Mouse (Mus musculus) kidney, postnatal 0 days (tissue): ENCODE measurements at regions not wholly inside any gene's neighbourhood (a gene's known extent, or its start where the extent isn't known, plus 50 kb on each side); places are given as distances from the start of the nearest gene placed in this dataset.

Experiments
- ATAC-seq: fragments of 200-750 bp; cut with Nextera tagmentation; replicated peaks from 2 replicates; pipeline ENCODE4 v1.8.0; 2017; ENCODE audit warnings: low read depth, moderate number of reproducible peaks, moderate TSS enrichment, moderate library complexity; ENCODE audit not compliant: low FRiP score
- DNase-seq: peaks from one replicate; pipeline ENCODE4 v3.0.0-alpha.2; 2016; ENCODE audit warnings: low spot score
- H3K27ac ChIP-seq: fragments of 300-500 bp; sonication (generic); 2 replicates; pipeline ENCODE4 v1.5.1; 2014; ENCODE audit warnings: mild to moderate bottlenecking
- H3K27me3 ChIP-seq: fragments of 300-500 bp; sonication (generic); 2 replicates; pipeline ENCODE4 v1.6.1; 2014; ENCODE audit warnings: low read length, mixed read lengths; ENCODE audit not compliant: insufficient read depth
- H3K36me3 ChIP-seq: fragments of 300-500 bp; sonication (generic); 2 replicates; pipeline ENCODE4 v1.6.1; 2014; ENCODE audit warnings: low read length, mixed read lengths; ENCODE audit not compliant: insufficient read depth
- H3K4me1 ChIP-seq: fragments of 300-500 bp; sonication (generic); replicated peaks from 2 replicates; pipeline ENCODE4 v1.6.1; 2014; ENCODE audit warnings: antibody characterized with exemption, low read length, mixed read lengths; ENCODE audit not compliant: insufficient read depth
- H3K4me2 ChIP-seq: fragments of 300-500 bp; sonication (generic); 2 replicates; pipeline ENCODE4 v1.6.1; 2014; ENCODE audit warnings: mild to moderate bottlenecking, low read length, moderate library complexity, mixed read lengths
- H3K4me3 ChIP-seq: fragments of 300-500 bp; sonication (generic); replicated peaks from 2 replicates; pipeline ENCODE4 v1.5.1; 2014; ENCODE audit warnings: low read depth, low read length
- H3K9ac ChIP-seq: fragments of 300-500 bp; sonication (generic); 2 replicates; pipeline ENCODE4 v1.6.1; 2014; ENCODE audit warnings: low read depth, low read length
- H3K9me3 ChIP-seq: fragments of 300-500 bp; sonication (generic); replicated peaks from 2 replicates; pipeline ENCODE4 v1.6.1; 2016; ENCODE audit warnings: low read length, inconsistent platforms, mixed read lengths
- CTCF ChIP-seq: IDR thresholded peaks from 2 replicates; pipeline ENCODE4 v1.5.1; 2016; ENCODE audit warnings: antibody characterized with exemption, low read depth, mild to moderate bottlenecking, moderate library complexity
- WGBS: fragments of 180-500 bp; shearing (Covaris S2); extraction: QIAGEN DNeasy Blood & Tissue Kit; methylation state at CpG from one replicate; pipeline ENCODE4 v1.1.7; 2014; 5-methylcytosine and 5-hydroxymethylcytosine counted together

DNA sequence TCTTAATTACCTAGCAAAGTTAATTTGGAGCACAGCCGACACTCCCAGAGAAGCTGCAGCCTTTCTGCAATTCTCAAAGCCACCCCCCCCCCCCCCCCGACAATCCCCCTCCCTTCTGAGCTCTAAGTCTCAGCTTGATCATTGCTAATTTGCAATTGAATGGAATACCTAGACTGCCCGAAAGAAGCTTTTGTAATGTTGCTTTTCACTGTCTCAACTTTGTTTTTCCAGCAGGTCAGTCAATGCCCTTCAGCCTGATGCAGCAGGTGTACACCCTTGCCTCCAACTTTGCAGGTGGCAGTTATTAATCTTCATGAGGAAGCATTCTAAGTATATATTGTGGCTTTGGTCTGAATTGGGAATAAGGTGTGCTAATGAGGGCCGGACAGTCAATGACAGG, 1006.6 kb upstream of the Gm8797 start:
- no peak for TF ChIP-seq CTCF
- H3K27me3 ChIP-seq: no peaks in the 10 kb centered on the region
- no peaks in the 10 kb centered on the region for H3K9me3 ChIP-seq
- H3K4me2 ChIP-seq: no peak overlapping the region
- H3K4me1 ChIP-seq: no peaks in the 10 kb centered on the region
- DNase-seq: no peak
- WGBS: 90% methylated on average over 4 of the region's 4 CpGs
- ATAC-seq: no peak
- no peaks in the 10 kb centered on the region for H3K36me3 ChIP-seq
- no peak overlapping the region for H3K9ac ChIP-seq
- no peak overlapping the region for H3K27ac ChIP-seq
- H3K4me3 ChIP-seq: no peak overlapping the region

DNA sequence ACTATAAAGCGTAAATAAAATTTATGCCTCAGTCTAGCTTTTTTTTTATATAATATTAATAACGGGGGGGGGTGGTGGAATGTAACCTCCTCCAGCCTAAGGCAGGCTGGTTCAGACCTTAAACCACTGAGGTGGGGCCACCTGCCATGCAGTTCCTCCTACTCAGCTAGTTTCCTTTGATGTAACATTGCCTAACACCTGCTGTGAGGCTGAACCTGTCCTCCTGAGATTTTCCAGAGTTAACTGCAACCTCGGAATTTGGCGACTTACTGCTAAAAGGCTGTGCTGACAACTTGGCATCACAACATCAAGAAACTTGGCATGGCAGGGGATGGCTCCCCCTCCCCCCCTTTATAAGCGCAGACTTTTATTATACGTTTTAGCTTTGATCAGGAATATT, 1006.0 kb upstream of the Gm8797 start:
- Histone ChIP-seq H3K36me3 (no peaks in the 10 kb centered on the region), H3K27me3 (no peaks in the 10 kb centered on the region), H3K27ac (no peak overlapping the region), H3K9ac (no peak overlapping the region), H3K4me1 (no peaks in the 10 kb centered on the region), H3K4me2 (no peak overlapping the region), H3K4me3 (no peak overlapping the region), H3K9me3 (no peaks in the 10 kb centered on the region)
- WGBS: 85% methylated on average over 6 of the region's 6 CpGs
- ATAC-seq (no peak), DNase-seq (no peak)
- no peak for TF ChIP-seq CTCF

DNA sequence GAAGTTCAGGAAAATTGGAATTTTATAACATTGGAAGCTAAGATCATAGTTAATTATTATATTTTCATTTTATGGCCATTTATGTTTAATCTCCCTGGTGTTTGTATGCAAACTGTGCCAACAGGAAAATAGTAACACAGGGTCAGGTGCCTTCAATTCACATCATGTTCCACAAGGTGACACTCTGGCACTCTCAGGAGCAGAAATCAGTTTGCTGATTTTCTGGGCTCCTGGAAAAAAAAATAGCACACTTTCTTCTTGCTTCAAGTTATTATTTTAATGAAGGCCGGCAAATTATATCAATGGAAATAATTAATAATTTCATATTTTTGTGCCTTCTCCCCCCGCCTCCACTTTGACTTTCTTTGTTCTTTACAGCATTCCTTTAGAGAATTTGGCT, 994.5 kb upstream of the Gm8797 start:
- H3K9me3 ChIP-seq: no peaks in the 10 kb centered on the region
- no peak overlapping the region for H3K9ac ChIP-seq
- ATAC-seq (no peak), DNase-seq (no peak)
- no peaks in the 10 kb centered on the region for H3K27me3 ChIP-seq
- TF ChIP-seq CTCF: peak; percentile 26; the same call in 1 of the 2 replicates
- H3K4me1 ChIP-seq: no peaks in the 10 kb centered on the region
- WGBS: 92% methylated on average over 2 of the region's 2 CpGs
- H3K36me3 ChIP-seq: no peaks in the 10 kb centered on the region
- H3K4me2 ChIP-seq: no peak overlapping the region
- no peak overlapping the region for H3K27ac ChIP-seq
- H3K4me3 ChIP-seq: no peak overlapping the region

DNA sequence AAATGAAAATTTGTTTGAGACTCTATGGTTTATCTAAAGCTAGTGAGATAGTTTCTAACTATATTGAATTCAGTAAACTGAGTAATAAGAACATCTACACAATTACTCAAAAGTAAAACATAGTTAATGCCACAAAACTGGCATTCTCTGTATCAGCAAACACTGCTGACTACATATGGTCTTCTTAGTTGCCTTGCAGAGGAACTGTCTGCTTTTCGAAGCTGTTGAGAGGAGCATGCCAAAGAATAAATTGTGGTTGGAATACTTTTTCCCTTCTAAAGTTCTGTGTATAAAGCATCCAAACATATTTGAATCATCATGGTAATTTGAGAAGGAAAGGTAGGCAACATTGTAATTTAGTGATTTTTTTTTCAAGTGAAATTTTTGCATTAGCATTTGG, 993.5 kb upstream of the Gm8797 start:
- 88% methylated on average over 1 of the region's 1 CpGs for WGBS
- Histone ChIP-seq H3K27me3 (no peaks in the 10 kb centered on the region), H3K9ac (no peak overlapping the region), H3K4me1 (no peaks in the 10 kb centered on the region), H3K36me3 (no peaks in the 10 kb centered on the region), H3K27ac (no peak overlapping the region), H3K4me3 (no peak overlapping the region), H3K9me3 (no peaks in the 10 kb centered on the region), H3K4me2 (no peak overlapping the region)
- no peak for DNase-seq
- no peak for ATAC-seq
- TF ChIP-seq CTCF: no peak

DNA sequence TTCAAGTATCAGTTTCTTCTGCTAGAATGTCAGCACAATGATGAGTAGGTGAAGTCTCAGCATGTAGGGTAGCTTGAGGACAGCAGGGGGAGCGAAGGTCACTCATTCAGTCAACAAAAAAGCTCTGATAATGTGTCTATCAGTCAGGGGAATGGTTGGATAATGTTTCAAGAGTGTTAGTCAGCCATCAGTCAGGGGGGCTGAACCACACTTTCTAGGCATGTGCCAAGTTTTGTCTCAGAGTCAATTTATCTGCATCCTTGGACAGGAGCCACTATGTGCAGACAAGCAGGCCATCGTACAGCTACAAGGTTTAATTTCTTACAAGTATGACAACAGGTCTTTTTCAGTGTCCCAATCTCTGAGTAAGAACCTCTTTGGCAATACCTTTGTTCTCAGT, 987.5 kb upstream of the Gm8797 start:
- WGBS: 82% methylated on average over 2 of the region's 2 CpGs
- no peaks in the 10 kb centered on the region for H3K4me1 ChIP-seq
- H3K4me3 ChIP-seq: no peak overlapping the region
- no peak overlapping the region for H3K27ac ChIP-seq
- H3K36me3 ChIP-seq: no peaks in the 10 kb centered on the region
- TF ChIP-seq CTCF: no peak
- no peak overlapping the region for H3K9ac ChIP-seq
- no peak for ATAC-seq
- H3K4me2 ChIP-seq: no peak overlapping the region
- no peaks in the 10 kb centered on the region for H3K27me3 ChIP-seq
- no peaks in the 10 kb centered on the region for H3K9me3 ChIP-seq
- DNase-seq: no peak

DNA sequence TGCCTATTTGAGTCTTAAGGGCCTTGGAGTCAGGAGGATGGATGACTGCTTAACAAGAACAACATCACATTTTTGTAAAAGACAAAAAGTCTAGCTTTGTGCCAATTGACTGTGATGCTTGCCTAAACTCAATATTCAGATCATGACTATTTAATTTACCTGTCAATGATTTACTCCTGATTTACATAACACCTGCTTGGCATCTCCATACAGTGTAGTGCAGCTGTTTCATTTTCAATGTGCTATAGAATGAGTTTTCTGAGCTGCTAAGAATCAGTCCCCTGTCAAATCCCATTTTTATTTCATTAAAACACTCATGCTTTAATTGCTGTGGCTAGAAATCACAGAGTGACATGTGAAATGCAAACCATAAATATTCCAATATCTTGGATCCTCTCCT, 974.0 kb upstream of the Gm8797 start:
- no peak for TF ChIP-seq CTCF
- Histone ChIP-seq H3K27me3 (no peaks in the 10 kb centered on the region), H3K4me3 (no peak overlapping the region), H3K9me3 (no peaks in the 10 kb centered on the region), H3K9ac (no peak overlapping the region), H3K36me3 (no peaks in the 10 kb centered on the region), H3K27ac (no peak overlapping the region), H3K4me1 (no peaks in the 10 kb centered on the region), H3K4me2 (no peak overlapping the region)
- no peak for DNase-seq
- no peak for ATAC-seq

DNA sequence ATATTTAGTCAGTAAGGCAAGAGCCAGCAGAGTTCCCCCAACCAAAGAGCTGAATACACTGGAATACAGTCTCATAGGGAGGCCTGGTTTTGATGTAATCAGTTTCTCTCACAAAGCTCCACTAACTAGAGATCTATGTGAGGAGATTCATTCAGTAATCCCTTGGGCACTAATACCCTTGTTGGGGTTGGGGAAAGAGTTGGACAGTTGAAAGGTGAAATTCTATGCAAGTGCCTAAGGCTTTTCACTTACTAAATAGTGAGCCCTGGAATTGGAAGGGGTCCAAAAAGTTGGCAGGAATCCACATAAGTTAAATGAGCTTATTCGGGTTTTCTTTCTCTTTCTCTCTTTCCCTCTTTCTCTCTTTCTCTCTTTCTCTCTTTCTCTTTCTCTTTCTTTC, 965.4 kb upstream of the Gm8797 start:
- no peak for TF ChIP-seq CTCF
- Histone ChIP-seq H3K4me2 (no peak overlapping the region), H3K4me3 (no peak overlapping the region), H3K9me3 (no peaks in the 10 kb centered on the region), H3K36me3 (no peaks in the 10 kb centered on the region), H3K27me3 (no peaks in the 10 kb centered on the region), H3K9ac (no peak overlapping the region), H3K27ac (no peak overlapping the region), H3K4me1 (no peaks in the 10 kb centered on the region)
- ATAC-seq (no peak), DNase-seq (no peak)
- 56% methylated on average over 1 of the region's 1 CpGs for WGBS
